Mouse (Mus musculus): ENCODE measurements around the gene Dph3. TPM values are rescaled to one million over a fixed set of nuclear protein-coding genes. Genes with fewer than 3 reads are reported as not detected.

The Dph3 gene
- polyA plus RNA-seq, 1 experiment from 2014 or later: 141 TPM

GRCm38 (mm10) chr14:32076896-32077575 lies 8.5 kb downstream of the Dph3 start:
- Histone ChIP-seq H3K9ac (ENCODE audit: low read depth, low read length) (no peak overlapping the region), H3K4me1 (replicated peaks; ENCODE audit: control insufficient read depth, insufficient read depth, low read length) (peaks cover 9% of the 10 kb centered on the region), H3K27me3 (replicated peaks; ENCODE audit: control insufficient read depth, insufficient read depth, low read length) (no peaks in the 10 kb centered on the region), H3K4me2 (no peak overlapping the region), H3K36me3 (ENCODE audit: control insufficient read depth, insufficient read depth, low read length) (peaks cover 9% of the 10 kb centered on the region), H3K4me3 (ENCODE audit: low read depth, low read length) (no peak overlapping the region), H3K27ac (ENCODE audit: low read depth, low read length) (no peak overlapping the region), H3K9me3 (ENCODE audit: control insufficient read depth, low read length) (no peaks in the 10 kb centered on the region)
- ATAC-seq (replicated peaks; ENCODE audit: low FRiP score) (peak; percentile 51; the same call in 1 of the 2 replicates), DNase-seq (ENCODE audit: low spot score) (peak; percentile 74)
- WGBS: 45% methylated on average over 8 of the region's 8 CpGs

- Histone ChIP-seq H3K4me1 (replicated peaks; ENCODE audit: control insufficient read depth, insufficient read depth, low read length) (peaks cover 9% of the 10 kb centered on the region), H3K27me3 (replicated peaks; ENCODE audit: control insufficient read depth, insufficient read depth, low read length) (no peaks in the 10 kb centered on the region), H3K27ac (ENCODE audit: low read depth, low read length) (no peak overlapping the region), H3K4me2 (no peak overlapping the region), H3K9ac (ENCODE audit: low read depth, low read length) (no peak overlapping the region), H3K36me3 (ENCODE audit: control insufficient read depth, insufficient read depth, low read length) (0 out of 2 replicates have a peak, but pooled peaks cover 3% of the 10 kb centered on the region), H3K4me3 (ENCODE audit: low read depth, low read length) (no peak overlapping the region), H3K9me3 (ENCODE audit: control insufficient read depth, low read length) (no peaks in the 10 kb centered on the region)
- DNase-seq (ENCODE audit: low spot score) (no peak), ATAC-seq (replicated peaks; ENCODE audit: low FRiP score) (no peak)
- 70% methylated on average over 7 of the region's 7 CpGs for WGBS
Measured at GRCm38 (mm10) chr14:32073901-32074300, 11.6 kb downstream of the Dph3 start.

GRCm38 (mm10) chr14:32073211-32073685 lies 12.3 kb downstream of the Dph3 start:
- Histone ChIP-seq H3K27me3 (replicated peaks; ENCODE audit: control insufficient read depth, insufficient read depth, low read length) (no peaks in the 10 kb centered on the region), H3K9me3 (ENCODE audit: control insufficient read depth, low read length) (no peaks in the 10 kb centered on the region), H3K27ac (ENCODE audit: low read depth, low read length) (no peak overlapping the region), H3K4me3 (ENCODE audit: low read depth, low read length) (no peak overlapping the region), H3K4me1 (replicated peaks; ENCODE audit: control insufficient read depth, insufficient read depth, low read length) (peaks cover 9% of the 10 kb centered on the region), H3K36me3 (ENCODE audit: control insufficient read depth, insufficient read depth, low read length) (0 out of 2 replicates have a peak, but pooled peaks cover 2% of the 10 kb centered on the region), H3K9ac (ENCODE audit: low read depth, low read length) (no peak overlapping the region), H3K4me2 (no peak overlapping the region)
- 38% methylated on average over 8 of the region's 8 CpGs for WGBS
- peak; percentile 55; the same call in 1 of the 2 replicates for ATAC-seq (replicated peaks; ENCODE audit: low FRiP score)
- no peak for DNase-seq (ENCODE audit: low spot score)

- H3K36me3 ChIP-seq (ENCODE audit: control insufficient read depth, insufficient read depth, low read length): no peaks in the 10 kb centered on the region
- H3K4me2 ChIP-seq: no peak overlapping the region
- no peaks in the 10 kb centered on the region for H3K27me3 ChIP-seq (replicated peaks; ENCODE audit: control insufficient read depth, insufficient read depth, low read length)
- DNase-seq (ENCODE audit: low spot score) (no peak), ATAC-seq (replicated peaks; ENCODE audit: low FRiP score) (no peak)
- H3K4me1 ChIP-seq (replicated peaks; ENCODE audit: control insufficient read depth, insufficient read depth, low read length): peaks cover 9% of the 10 kb centered on the region
- H3K4me3 ChIP-seq (ENCODE audit: low read depth, low read length): no peak overlapping the region
- no peak overlapping the region for H3K9ac ChIP-seq (ENCODE audit: low read depth, low read length)
- H3K9me3 ChIP-seq (ENCODE audit: control insufficient read depth, low read length): no peaks in the 10 kb centered on the region
- no peak overlapping the region for H3K27ac ChIP-seq (ENCODE audit: low read depth, low read length)
Measured at GRCm38 (mm10) chr14:32072807-32073206, 12.7 kb downstream of the Dph3 start.

- WGBS: 83% methylated on average over 4 of the region's 4 CpGs
- no peaks in the 10 kb centered on the region for H3K27me3 ChIP-seq (replicated peaks; ENCODE audit: control insufficient read depth, insufficient read depth, low read length)
- no peak overlapping the region for H3K4me3 ChIP-seq (ENCODE audit: low read depth, low read length)
- no peak overlapping the region for H3K4me2 ChIP-seq
- no peaks in the 10 kb centered on the region for H3K36me3 ChIP-seq (ENCODE audit: control insufficient read depth, insufficient read depth, low read length)
- no peaks in the 10 kb centered on the region for H3K9me3 ChIP-seq (ENCODE audit: control insufficient read depth, low read length)
- no peak overlapping the region for H3K27ac ChIP-seq (ENCODE audit: low read depth, low read length)
- no peak overlapping the region for H3K9ac ChIP-seq (ENCODE audit: low read depth, low read length)
- no peaks in the 10 kb centered on the region for H3K4me1 ChIP-seq (replicated peaks; ENCODE audit: control insufficient read depth, insufficient read depth, low read length)
- no peak for DNase-seq (ENCODE audit: low spot score)
- ATAC-seq (replicated peaks; ENCODE audit: low FRiP score): no peak
Measured at GRCm38 (mm10) chr14:32061398-32061797, 24.1 kb downstream of the Dph3 start.

GRCm38 (mm10) chr14:32057664-32058063 lies 27.9 kb downstream of the Dph3 start:
- Histone ChIP-seq H3K36me3 (ENCODE audit: control insufficient read depth, insufficient read depth, low read length) (no peaks in the 10 kb centered on the region), H3K4me2 (no peak overlapping the region), H3K9ac (ENCODE audit: low read depth, low read length) (no peak overlapping the region), H3K4me3 (ENCODE audit: low read depth, low read length) (no peak overlapping the region), H3K27ac (ENCODE audit: low read depth, low read length) (no peak overlapping the region), H3K9me3 (ENCODE audit: control insufficient read depth, low read length) (no peaks in the 10 kb centered on the region), H3K27me3 (replicated peaks; ENCODE audit: control insufficient read depth, insufficient read depth, low read length) (no peaks in the 10 kb centered on the region), H3K4me1 (replicated peaks; ENCODE audit: control insufficient read depth, insufficient read depth, low read length) (peaks cover 9% of the 10 kb centered on the region)
- WGBS: 70% methylated on average over 4 of the region's 4 CpGs
- ATAC-seq (replicated peaks; ENCODE audit: low FRiP score) (no peak), DNase-seq (ENCODE audit: low spot score) (no peak)

- ATAC-seq (replicated peaks; ENCODE audit: low FRiP score): no peak
- DNase-seq (ENCODE audit: low spot score): no peak
- Histone ChIP-seq H3K9ac (ENCODE audit: low read depth, low read length) (no peak overlapping the region), H3K4me1 (replicated peaks; ENCODE audit: control insufficient read depth, insufficient read depth, low read length) (peaks cover 9% of the 10 kb centered on the region), H3K4me2 (no peak overlapping the region), H3K27me3 (replicated peaks; ENCODE audit: control insufficient read depth, insufficient read depth, low read length) (no peaks in the 10 kb centered on the region), H3K4me3 (ENCODE audit: low read depth, low read length) (no peak overlapping the region), H3K9me3 (ENCODE audit: control insufficient read depth, low read length) (no peaks in the 10 kb centered on the region), H3K27ac (ENCODE audit: low read depth, low read length) (no peak overlapping the region), H3K36me3 (ENCODE audit: control insufficient read depth, insufficient read depth, low read length) (no peaks in the 10 kb centered on the region)
- WGBS: 89% methylated on average over 2 of the region's 2 CpGs
Measured at GRCm38 (mm10) chr14:32056675-32057074, 28.9 kb downstream of the Dph3 start.

GRCm38 (mm10) chr14:32055781-32056180 lies 29.7 kb downstream of the Dph3 start:
- 58% methylated on average over 8 of the region's 8 CpGs for WGBS
- H3K27me3 ChIP-seq (replicated peaks; ENCODE audit: control insufficient read depth, insufficient read depth, low read length): no peaks in the 10 kb centered on the region
- ATAC-seq (replicated peaks; ENCODE audit: low FRiP score) (no peak), DNase-seq (ENCODE audit: low spot score) (no peak)
- H3K27ac ChIP-seq (ENCODE audit: low read depth, low read length): no peak overlapping the region
- H3K36me3 ChIP-seq (ENCODE audit: control insufficient read depth, insufficient read depth, low read length): no peaks in the 10 kb centered on the region
- no peak overlapping the region for H3K9ac ChIP-seq (ENCODE audit: low read depth, low read length)
- H3K9me3 ChIP-seq (ENCODE audit: control insufficient read depth, low read length): no peaks in the 10 kb centered on the region
- peaks cover 9% of the 10 kb centered on the region for H3K4me1 ChIP-seq (replicated peaks; ENCODE audit: control insufficient read depth, insufficient read depth, low read length)
- H3K4me2 ChIP-seq: no peak overlapping the region
- no peak overlapping the region for H3K4me3 ChIP-seq (ENCODE audit: low read depth, low read length)

- no peaks in the 10 kb centered on the region for H3K36me3 ChIP-seq (ENCODE audit: control insufficient read depth, insufficient read depth, low read length)
- H3K4me2 ChIP-seq: no peak overlapping the region
- no peaks in the 10 kb centered on the region for H3K27me3 ChIP-seq (replicated peaks; ENCODE audit: control insufficient read depth, insufficient read depth, low read length)
- H3K4me3 ChIP-seq (ENCODE audit: low read depth, low read length): no peak overlapping the region
- DNase-seq (ENCODE audit: low spot score) (no peak), ATAC-seq (replicated peaks; ENCODE audit: low FRiP score) (no peak)
- H3K27ac ChIP-seq (ENCODE audit: low read depth, low read length): no peak overlapping the region
- no peak overlapping the region for H3K9ac ChIP-seq (ENCODE audit: low read depth, low read length)
- H3K9me3 ChIP-seq (ENCODE audit: control insufficient read depth, low read length): no peaks in the 10 kb centered on the region
- H3K4me1 ChIP-seq (replicated peaks; ENCODE audit: control insufficient read depth, insufficient read depth, low read length): peaks cover 9% of the 10 kb centered on the region
- WGBS: 57% methylated on average over 10 of the region's 10 CpGs
Measured at GRCm38 (mm10) chr14:32054788-32055187, 30.7 kb downstream of the Dph3 start.
